Mouse (Mus musculus) embryonic facial prominence, embryonic 15.5 days (tissue): Measurements from ENCODE around the gene Alyref. TPM values are rescaled to one million over a fixed set of nuclear protein-coding genes. Genes with fewer than 3 reads are reported as not detected.
A peak's percentile ranks its signal among the peaks of the same experiment; 100 is the strongest.

Source experiments
- ATAC-seq: fragments of 200-750 bp; cut with Nextera tagmentation; 2 replicates; pipeline ENCODE4 v1.8.0; 2017; ENCODE audit warnings: low read depth, moderate TSS enrichment; ENCODE audit not compliant: insufficient number of reproducible peaks, low FRiP score, low TSS enrichment
- H3K27ac ChIP-seq: fragments of 300-500 bp; sonication (generic); replicated peaks from 2 replicates; pipeline ENCODE4 v1.5.1; 2015; ENCODE audit warnings: mild to moderate bottlenecking, inconsistent platforms
- H3K27me3 ChIP-seq: fragments of 300-500 bp; sonication (generic); 2 replicates; pipeline ENCODE4 v1.6.1; 2015; ENCODE audit warnings: inconsistent platforms
- H3K36me3 ChIP-seq: fragments of 300-500 bp; sonication (generic); 2 replicates; pipeline ENCODE4 v1.6.1; 2015; ENCODE audit warnings: mild to moderate bottlenecking, inconsistent platforms
- H3K4me1 ChIP-seq: fragments of 300-500 bp; sonication (generic); 2 replicates; pipeline ENCODE4 v1.6.1; 2015; ENCODE audit warnings: inconsistent platforms
- H3K4me2 ChIP-seq: fragments of 300-500 bp; sonication (generic); replicated peaks from 2 replicates; pipeline ENCODE4 v1.6.1; 2015; ENCODE audit warnings: mild to moderate bottlenecking, inconsistent platforms
- H3K4me3 ChIP-seq: fragments of 300-500 bp; sonication (generic); replicated peaks from 2 replicates; pipeline ENCODE4 v1.5.1; 2015; ENCODE audit warnings: mild to moderate bottlenecking, inconsistent platforms
- H3K9ac ChIP-seq: fragments of 300-500 bp; sonication (generic); 2 replicates; pipeline ENCODE4 v1.6.1; 2015; ENCODE audit warnings: inconsistent platforms
- H3K9me3 ChIP-seq: fragments of 300-500 bp; sonication (generic); replicated peaks from 2 replicates; pipeline ENCODE4 v1.6.1; 2016; ENCODE audit warnings: inconsistent platforms
- WGBS: fragments of 180-500 bp; shearing (Covaris S2); methylation state at CpG from one replicate; pipeline ENCODE4 v1.1.7; 2015; 5-methylcytosine and 5-hydroxymethylcytosine counted together
- polyA plus RNA-seq: library from polyadenylated mRNA; unstranded; fragments of >200 nt; fragmentation: Nextera tagmentation; extraction: Ambion mirVana; gene quantifications from 2 replicates; pipeline ENCODE4 v1.2.1, GENCODE M21; 2015

Alyref gene
- polyA plus RNA-seq, 1 experiment from 2014 or later: 426 TPM

- 79% methylated on average over 10 of the region's 10 CpGs for WGBS
- Histone ChIP-seq H3K4me2 (no peak overlapping the region), H3K4me1 (peaks cover 37% of the 10 kb centered on the region), H3K4me3 (no peak overlapping the region), H3K27me3 (no peaks in the 10 kb centered on the region), H3K9ac (no peak overlapping the region), H3K36me3 (peaks cover 30% of the 10 kb centered on the region), H3K27ac (no peak overlapping the region), H3K9me3 (no peaks in the 10 kb centered on the region)
- no peak for ATAC-seq
These were observed 20.0 kb downstream of the Alyref start for GRCm38 (mm10) chr11:120578024-120578693.

- Histone ChIP-seq H3K9ac (no peak overlapping the region), H3K27ac (no peak overlapping the region)
- 83% methylated on average over 7 of the region's 7 CpGs for WGBS
These were observed 20.7 kb downstream of the Alyref start for GRCm38 (mm10) chr11:120577211-120578023.

GRCm38 (mm10) chr11:120576365-120576981 is 21.7 kb downstream of the Alyref start:
- H3K27ac ChIP-seq: 0 out of 2 replicates have a peak overlapping the region, but pooled peaks have one; percentile 14
- H3K4me1 ChIP-seq: peaks cover 35% of the 10 kb centered on the region
- ATAC-seq: no peak
- H3K9ac ChIP-seq: no peak overlapping the region
- no peaks in the 10 kb centered on the region for H3K27me3 ChIP-seq
- WGBS: 85% methylated on average over 3 of the region's 3 CpGs
- no peaks in the 10 kb centered on the region for H3K9me3 ChIP-seq
- H3K4me3 ChIP-seq: no peak overlapping the region
- peaks cover 30% of the 10 kb centered on the region for H3K36me3 ChIP-seq
- no peak overlapping the region for H3K4me2 ChIP-seq

More at GRCm38 (mm10) chr11:120577211-120578023, 20.7 kb downstream of the Alyref start:
- H3K27me3 ChIP-seq: no peaks in the 10 kb centered on the region
- no peak overlapping the region for H3K4me3 ChIP-seq
- peaks cover 30% of the 10 kb centered on the region for H3K36me3 ChIP-seq
- H3K4me1 ChIP-seq: peaks cover 37% of the 10 kb centered on the region
- no peak for ATAC-seq
- no peaks in the 10 kb centered on the region for H3K9me3 ChIP-seq
- H3K4me2 ChIP-seq: no peak overlapping the region

GRCm38 (mm10) chr11:120575940-120576339 is 22.2 kb downstream of the Alyref start:
- H3K9ac ChIP-seq: no peak overlapping the region
- no peak for ATAC-seq
- no peak overlapping the region for H3K4me2 ChIP-seq
- H3K27ac ChIP-seq: no peak overlapping the region
- H3K27me3 ChIP-seq: no peaks in the 10 kb centered on the region
- no peak overlapping the region for H3K4me3 ChIP-seq
- H3K9me3 ChIP-seq: no peaks in the 10 kb centered on the region
- peaks cover 40% of the 10 kb centered on the region for H3K4me1 ChIP-seq
- peaks cover 35% of the 10 kb centered on the region for H3K36me3 ChIP-seq

GRCm38 (mm10) chr11:120575046-120575445 is 23.1 kb downstream of the Alyref start:
- 0 out of 2 replicates have a peak overlapping the region, but pooled peaks have one; percentile 2 for H3K9ac ChIP-seq
- H3K27me3 ChIP-seq: no peaks in the 10 kb centered on the region
- no peak overlapping the region for H3K4me3 ChIP-seq
- ATAC-seq: no peak
- H3K4me2 ChIP-seq: no peak overlapping the region
- H3K9me3 ChIP-seq: no peaks in the 10 kb centered on the region
- peaks cover 44% of the 10 kb centered on the region for H3K36me3 ChIP-seq
- H3K4me1 ChIP-seq: peaks cover 40% of the 10 kb centered on the region
- H3K27ac ChIP-seq: 0 out of 2 replicates have a peak overlapping the region, but pooled peaks have one; percentile 22
- WGBS: 78% methylated on average over 2 of the region's 2 CpGs

- Histone ChIP-seq H3K27ac (peak overlapping the region; percentile 22; the same call in 1 of the 2 replicates), H3K36me3 (peaks cover 44% of the 10 kb centered on the region), H3K27me3 (no peaks in the 10 kb centered on the region), H3K4me2 (peak overlapping the region; percentile 68), H3K9me3 (no peaks in the 10 kb centered on the region), H3K4me1 (peaks cover 32% of the 10 kb centered on the region), H3K4me3 (peak overlapping the region; percentile 97), H3K9ac (0 out of 2 replicates have a peak overlapping the region, but pooled peaks have one; percentile 2)
- no peak for ATAC-seq
- WGBS: 35% methylated on average over 5 of the region's 5 CpGs
These were observed 23.9 kb downstream of the Alyref start for GRCm38 (mm10) chr11:120574278-120574600.

GRCm38 (mm10) chr11:120573585-120574277 is 24.4 kb downstream of the Alyref start:
- ATAC-seq: no peak
- peak overlapping the region; percentile 68 for H3K4me2 ChIP-seq
- H3K27ac ChIP-seq: peak overlapping the region; percentile 98
- H3K9ac ChIP-seq: peak overlapping the region; percentile 90
- H3K4me1 ChIP-seq: peaks cover 27% of the 10 kb centered on the region
- H3K9me3 ChIP-seq: no peaks in the 10 kb centered on the region
- H3K27me3 ChIP-seq: no peaks in the 10 kb centered on the region
- under 1% methylated on average over 23 of the region's 23 CpGs for WGBS
- peak overlapping the region; percentile 97 for H3K4me3 ChIP-seq
- peaks cover 43% of the 10 kb centered on the region for H3K36me3 ChIP-seq

- Histone ChIP-seq H3K27ac (peak within 1 kb of the TSS; percentile 98), H3K27me3 (no peaks in the 10 kb centered on the region), H3K36me3 (peaks cover 43% of the 10 kb centered on the region), H3K9ac (peak within 1 kb of the TSS; percentile 94), H3K4me2 (peak within 1 kb of the TSS; percentile 75), H3K4me3 (peak within 1 kb of the TSS; percentile 97), H3K9me3 (no peaks in the 10 kb centered on the region), H3K4me1 (peaks cover 25% of the 10 kb centered on the region)
- ATAC-seq: peak; percentile 96
- under 1% methylated on average over 94 of the region's 94 CpGs for WGBS
These were observed 25.2 kb downstream of the Alyref start, which contains the start of gene P4hb for GRCm38 (mm10) chr11:120572752-120573584. P4hb (minus strand) TSS chr11:120573253.

GRCm38 (mm10) chr11:120572417-120572751 is 25.8 kb downstream of the Alyref start:
- ATAC-seq: peak; percentile 15
- Histone ChIP-seq H3K4me3 (peak overlapping the region; percentile 97), H3K36me3 (peaks cover 43% of the 10 kb centered on the region), H3K4me2 (peak overlapping the region; percentile 75), H3K27ac (peak overlapping the region; percentile 98), H3K9ac (peak overlapping the region; percentile 94), H3K4me1 (peaks cover 25% of the 10 kb centered on the region), H3K27me3 (no peaks in the 10 kb centered on the region), H3K9me3 (no peaks in the 10 kb centered on the region)
- WGBS: under 1% methylated on average over 22 of the region's 24 CpGs

GRCm38 (mm10) chr11:120571754-120572416 is 26.3 kb downstream of the Alyref start:
- Histone ChIP-seq H3K4me2 (peak overlapping the region; percentile 75), H3K4me1 (peaks cover 25% of the 10 kb centered on the region), H3K9ac (peak overlapping the region; percentile 94), H3K27ac (peak overlapping the region; percentile 98), H3K27me3 (no peaks in the 10 kb centered on the region), H3K9me3 (no peaks in the 10 kb centered on the region), H3K36me3 (peaks cover 43% of the 10 kb centered on the region), H3K4me3 (peak overlapping the region; percentile 97)
- WGBS: 8% methylated on average over 11 of the region's 11 CpGs
- no peak for ATAC-seq
